Mouse (Mus musculus) CH12.LX (cell line): ENCODE data around the gene Grid2. TPM values are rescaled to one million over a fixed set of nuclear protein-coding genes. Genes with fewer than 3 reads are reported as not detected.

ENCODE experiments used
- DNase-seq: peaks from one replicate; pipeline ENCODE4 v3.0.0-alpha.2; 2013; ENCODE audit errors: extremely low read depth
- H3K27ac ChIP-seq: 2 replicates; pipeline ENCODE4 v1.5.1; 2012; ENCODE audit warnings: low read depth, mild to moderate bottlenecking, control low read depth, moderate library complexity; ENCODE audit not compliant: insufficient read depth
- H3K27me3 ChIP-seq: replicated peaks from 2 replicates; pipeline ENCODE3; 2012; ENCODE audit warnings: inconsistent platforms
- H3K36me3 ChIP-seq, 2 experiments: replicated peaks in 1 of 2; 2 replicates each; pipeline versions ENCODE3 to v1.6.1; 2012; ENCODE audit warnings: inconsistent platforms in 1 of 2, low read length in 1 of 2, mild to moderate bottlenecking in 1 of 2, mixed read lengths in 1 of 2, moderate library complexity in 1 of 2; ENCODE audit not compliant: control insufficient read depth in 1 of 2, insufficient read depth in 1 of 2
- H3K4me1 ChIP-seq, 2 experiments: 2 replicates each; pipeline ENCODE4 v1.6.1; 2012; ENCODE audit warnings: inconsistent platforms in 1 of 2, moderate library complexity in 1 of 2; ENCODE audit not compliant: insufficient read depth in 2 of 2, control insufficient read depth in 1 of 2
- H3K4me2 ChIP-seq: 2 replicates; pipeline ENCODE4 v1.6.1; 2012; ENCODE audit warnings: low read depth, mild to moderate bottlenecking, control low read depth; ENCODE audit not compliant: poor library complexity, insufficient read depth, severe bottlenecking
- H3K4me3 ChIP-seq, 3 experiments: fragments of 150-350 bp in 1 of 3; sonication (generic) in 1 of 3; replicated peaks in 1 of 3; 2 replicates each; pipeline versions ENCODE3 to v1.5.1; 2011 to 2012; ENCODE audit warnings: low read depth in 2 of 3, low read length in 2 of 3, mild to moderate bottlenecking in 2 of 3, moderate library complexity in 2 of 3, control low read depth in 1 of 3, improper control_type of control experiment in 1 of 3, inconsistent platforms in 1 of 3, mixed read lengths in 1 of 3; ENCODE audit not compliant: poor library complexity in 1 of 3
- H3K79me2 ChIP-seq: replicated peaks from 2 replicates; pipeline ENCODE4 v1.6.1; 2012; ENCODE audit warnings: mild to moderate bottlenecking, moderate library complexity; ENCODE audit not compliant: control insufficient read depth, poor library complexity, insufficient read depth, severe bottlenecking; ENCODE audit errors: extremely low read depth
- H3K9ac ChIP-seq: 2 replicates; pipeline ENCODE4 v1.6.1; 2012; ENCODE audit warnings: low read depth, mild to moderate bottlenecking, control low read depth, moderate library complexity; ENCODE audit not compliant: insufficient read depth
- H3K9me3 ChIP-seq: replicated peaks from 2 replicates; pipeline ENCODE3; 2012; ENCODE audit warnings: low read length, inconsistent platforms, mixed read lengths
- CHD1 ChIP-seq: IDR thresholded peaks from 2 replicates; pipeline ENCODE4 v1.6.1; 2012; ENCODE audit warnings: low read depth, low read length, improper control_type of control experiment, inconsistent platforms
- CTCF ChIP-seq, 2 experiments: IDR thresholded peaks in 1 of 2; conservative IDR thresholded peaks in 1 of 2; 2 replicates each; pipeline ENCODE4 v1.5.1; 2011 to 2012; ENCODE audit warnings: low read depth in 2 of 2, low read length in 2 of 2, improper control_type of control experiment in 1 of 2, inconsistent platforms in 1 of 2, mild to moderate bottlenecking in 1 of 2, moderate library complexity in 1 of 2
- ELF1 ChIP-seq: IDR thresholded peaks from 2 replicates; pipeline ENCODE4 v1.6.1; 2014; ENCODE audit warnings: low read depth, mild to moderate bottlenecking, inconsistent platforms, low read length, improper control_type of control experiment
- HCFC1 ChIP-seq: IDR thresholded peaks from 2 replicates; pipeline ENCODE4 v1.6.1; 2012; ENCODE audit warnings: low read depth, mild to moderate bottlenecking, inconsistent platforms, low read length, improper control_type of control experiment
- IRF4 ChIP-seq: IDR thresholded peaks from 2 replicates; pipeline ENCODE4 v1.6.1; 2014; ENCODE audit warnings: low read depth, mild to moderate bottlenecking, inconsistent platforms, low read length, improper control_type of control experiment
- JUN ChIP-seq: IDR thresholded peaks from 2 replicates; pipeline ENCODE4 v1.6.1; 2011; ENCODE audit warnings: low read depth, mild to moderate bottlenecking, low read length, improper control_type of control experiment, moderate library complexity; ENCODE audit not compliant: insufficient read depth
- JUND ChIP-seq: conservative IDR thresholded peaks from 2 replicates; pipeline ENCODE4 v1.6.1; 2011; ENCODE audit warnings: low read depth, low read length, improper control_type of control experiment
- KAT2A ChIP-seq: IDR thresholded peaks from 2 replicates; pipeline ENCODE4 v1.6.1; 2012; ENCODE audit warnings: low read length, improper control_type of control experiment, inconsistent platforms; ENCODE audit not compliant: insufficient replicate concordance
- MAFK ChIP-seq: IDR thresholded peaks from 2 replicates; pipeline ENCODE4 v1.6.1; 2011; ENCODE audit warnings: low read length, improper control_type of control experiment; ENCODE audit not compliant: insufficient replicate concordance
- MAZ ChIP-seq: IDR thresholded peaks from 2 replicates; pipeline ENCODE4 v1.6.1; 2012; ENCODE audit warnings: low read depth, mild to moderate bottlenecking, inconsistent platforms, low read length, improper control_type of control experiment, moderate library complexity
- MXI1 ChIP-seq: IDR thresholded peaks from 2 replicates; pipeline ENCODE4 v1.6.1; 2011; ENCODE audit warnings: mild to moderate bottlenecking, low read depth, low read length, improper control_type of control experiment
- NRF1 ChIP-seq: IDR thresholded peaks from 2 replicates; pipeline ENCODE4 v1.6.1; 2014; ENCODE audit warnings: low read depth, mild to moderate bottlenecking, inconsistent platforms, low read length, improper control_type of control experiment, moderate library complexity
- PAX5 ChIP-seq: IDR thresholded peaks from 2 replicates; pipeline ENCODE4 v1.6.1; 2012; ENCODE audit warnings: low read length, inconsistent platforms, mixed read lengths
- POLR2AphosphoS2 ChIP-seq: IDR thresholded peaks from 2 replicates; pipeline ENCODE4 v1.6.1; 2011; ENCODE audit warnings: low read depth, low read length, improper control_type of control experiment
- SIN3A ChIP-seq: IDR thresholded peaks from 2 replicates; pipeline ENCODE4 v1.6.1; 2012; ENCODE audit warnings: low read length, improper control_type of control experiment, inconsistent platforms
- SMC3 ChIP-seq: IDR thresholded peaks from 2 replicates; pipeline ENCODE4 v1.6.1; 2011; ENCODE audit warnings: low read depth, low read length, improper control_type of control experiment
- USF1 ChIP-seq: IDR thresholded peaks from 2 replicates; pipeline ENCODE4 v1.6.1; 2014; ENCODE audit warnings: low read depth, mild to moderate bottlenecking, inconsistent platforms, low read length, improper control_type of control experiment
- USF2 ChIP-seq: conservative IDR thresholded peaks from 2 replicates; pipeline ENCODE4 v1.6.1; 2011; ENCODE audit warnings: low read depth, low read length, improper control_type of control experiment
- ZC3H11A ChIP-seq: IDR thresholded peaks from 2 replicates; pipeline ENCODE4 v1.6.1; 2012; ENCODE audit warnings: low read depth, mild to moderate bottlenecking, inconsistent platforms, low read length, improper control_type of control experiment
- ZNF384 ChIP-seq: IDR thresholded peaks from 2 replicates; pipeline ENCODE4 v1.6.1; 2012; ENCODE audit warnings: low read depth, low read length, improper control_type of control experiment, inconsistent platforms
- dilution Hi-C: fragments of 300-500 bp; cut with MboI; formaldehyde crosslinking; loops from 2 replicates; pipeline ENCODE4 v1.14.3; 2020; ENCODE audit warnings: low sequenced_read_pairs; ENCODE audit not compliant: extremely low pct_unique_long_range_greater_than_20kb, extremely low pct_ligation_motif_present
- in situ Hi-C: fragments of 300-500 bp; cut with MboI; formaldehyde crosslinking; loops from 3 replicates; pipeline ENCODE4 v1.14.3; 2019; ENCODE audit warnings: low sequenced_read_pairs, low pct_ligation_motif_present, low pct_unique_long_range_greater_than_20kb, mixed read lengths
- polyA plus RNA-seq: library from polyadenylated mRNA; unstranded; fragments of >175 nt; gene quantifications from 2 replicates; pipeline ENCODE4 v1.2.1, GENCODE M21; 2012; ENCODE audit warnings: low read depth; ENCODE audit not compliant: insufficient read length
- total RNA-seq, 2 experiments: library from RNA; depleted of rRNA; stranded (reverse); fragments of 300-350 nt in 1 of 2; fragments of >200 nt in 1 of 2; gene quantifications; 2 replicates each; pipeline ENCODE4 v1.2.3; 2012 to 2014

The Grid2 gene
- total and polyA plus RNA-seq, 3 experiments = not detected

GRCm38 (mm10) chr6:63931201-63931600 is 675.5 kb downstream of the Grid2 start:
- peaks cover 38% of the 10 kb centered on the region for H3K9me3 ChIP-seq
- in situ Hi-C loops (no loop called here), dilution Hi-C loops (no loop called here)
- H3K9ac ChIP-seq = no peak overlapping the region
- no peaks in the 10 kb centered on the region for H3K79me2 ChIP-seq
- H3K27ac ChIP-seq = no peak overlapping the region
- no peak overlapping the region for H3K4me2 ChIP-seq
- DNase-seq = no peak
- H3K36me3 ChIP-seq = no peaks in the 10 kb centered on the region
- no peaks in the 10 kb centered on the region for H3K4me1 ChIP-seq
- TF ChIP-seq MXI1 (no peak), PAX5 (no peak)
- H3K4me3 ChIP-seq = no peak overlapping the region
- no peaks in the 10 kb centered on the region for H3K27me3 ChIP-seq

DNA sequence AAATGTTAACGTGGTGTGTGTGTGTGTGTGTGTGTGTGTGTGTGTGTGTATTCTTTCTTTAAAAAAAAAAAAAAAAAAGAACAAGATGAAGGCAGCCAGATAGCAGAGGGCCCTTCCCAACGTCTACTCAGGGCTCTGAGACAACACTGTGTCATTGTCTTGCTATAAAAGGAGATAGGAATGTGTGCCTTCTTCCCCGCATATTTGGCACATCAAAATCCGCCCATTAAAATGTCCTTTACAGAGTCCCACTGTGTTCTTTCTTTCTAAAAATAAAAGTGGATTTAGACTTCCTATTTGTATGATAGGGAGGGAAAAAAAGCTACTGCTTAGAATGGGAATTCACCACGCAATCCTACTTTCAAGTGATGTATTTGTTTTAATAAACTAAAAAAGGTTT is 691.0 kb downstream of the Grid2 start:
- TF ChIP-seq ELF1 = no peak
- no peak for TF ChIP-seq MAFK
- TF ChIP-seq PAX5 = no peak
- TF ChIP-seq MXI1 = no peak
- no peak for TF ChIP-seq MAZ
- TF ChIP-seq ZNF384 = no peak
- TF ChIP-seq HCFC1 = no peak
- no peak for TF ChIP-seq IRF4
- no peak for TF ChIP-seq JUN
- TF ChIP-seq NRF1 = no peak
- TF ChIP-seq KAT2A = no peak
- no peak for TF ChIP-seq SMC3
- no peak for TF ChIP-seq JUND
- TF ChIP-seq ZC3H11A = no peak
- no peak for TF ChIP-seq USF2
- H3K27me3 ChIP-seq = no peaks in the 10 kb centered on the region
- no peak overlapping the region for H3K4me3 ChIP-seq
- H3K27ac ChIP-seq = no peak overlapping the region
- H3K36me3 ChIP-seq = no peaks in the 10 kb centered on the region
- no peak overlapping the region for H3K9ac ChIP-seq
- peaks cover 26% of the 10 kb centered on the region for H3K9me3 ChIP-seq
- H3K4me1 ChIP-seq = no peaks in the 10 kb centered on the region
- H3K79me2 ChIP-seq = no peaks in the 10 kb centered on the region
- in situ Hi-C loops (no loop called here), dilution Hi-C loops (no loop called here)
- no peak for DNase-seq
- H3K4me2 ChIP-seq = no peak overlapping the region

DNA sequence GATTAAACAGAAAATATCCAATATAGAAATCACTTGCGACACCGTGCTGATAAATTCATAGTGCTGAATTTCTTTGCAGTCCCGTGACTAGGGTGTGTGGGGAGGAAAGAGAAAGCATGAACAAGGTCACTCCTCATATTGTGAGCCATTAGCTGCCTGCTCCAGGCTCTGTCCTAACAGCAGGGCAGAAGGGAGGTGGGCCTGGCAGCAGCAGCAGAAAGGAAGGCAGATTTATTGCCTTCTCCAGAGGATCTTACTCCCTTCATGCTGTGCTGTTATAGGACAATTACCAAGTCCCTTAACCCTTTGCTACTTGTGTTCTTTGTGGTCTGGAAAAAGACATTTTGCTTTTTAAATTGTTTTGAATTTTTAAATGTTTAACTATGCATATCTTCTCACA is 708.1 kb downstream of the Grid2 start:
- H3K4me1 ChIP-seq = no peaks in the 10 kb centered on the region
- no peak overlapping the region for H3K4me3 ChIP-seq
- TF ChIP-seq NRF1 (no peak), USF1 (no peak), POLR2AphosphoS2 (no peak), PAX5 (no peak), CHD1 (no peak), CTCF (conservative IDR thresholded peaks at IDR 0.05 in 1 of 2, IDR thresholded peaks at IDR 0.05 in 1 of 2; ENCODE audit: low read depth in 2 of 2, low read length in 2 of 2) (no peak), MXI1 (no peak), SIN3A (no peak)
- no peak overlapping the region for H3K4me2 ChIP-seq
- dilution Hi-C loops = no loop called here
- H3K27me3 ChIP-seq = no peaks in the 10 kb centered on the region
- no peak overlapping the region for H3K9ac ChIP-seq
- H3K27ac ChIP-seq = no peak overlapping the region
- DNase-seq = no peak
- in situ Hi-C loops = no loop called here
- H3K9me3 ChIP-seq = peaks cover 27% of the 10 kb centered on the region
- no peaks in the 10 kb centered on the region for H3K36me3 ChIP-seq
- H3K79me2 ChIP-seq = no peaks in the 10 kb centered on the region
